Mouse (Mus musculus) MEL (cell line): Measurements from ENCODE around the gene Mchr1.

Experiments
- CHD2 ChIP-seq: IDR thresholded peaks from 2 replicates; pipeline ENCODE4 v1.6.1; 2011; ENCODE audit warnings: low read length, improper control_type of control experiment
- CTCF ChIP-seq, 3 experiments: IDR thresholded peaks in 2 of 3; conservative IDR thresholded peaks in 1 of 3; 2 replicates each; pipeline ENCODE4 v1.5.1; 2011 to 2012; ENCODE audit warnings: low read length in 3 of 3, low read depth in 2 of 3, mild to moderate bottlenecking in 2 of 3, improper control_type of control experiment in 1 of 3, inconsistent platforms in 1 of 3, mixed read lengths in 1 of 3, moderate library complexity in 1 of 3; ENCODE audit not compliant: control insufficient read depth in 1 of 3, insufficient read depth in 1 of 3, poor library complexity in 1 of 3, severe bottlenecking in 1 of 3
- E2F4 ChIP-seq: IDR thresholded peaks from 2 replicates; pipeline ENCODE4 v1.6.1; 2011; ENCODE audit warnings: low read depth, low read length, improper control_type of control experiment, borderline replicate concordance
- EP300 ChIP-seq, 2 experiments: IDR thresholded peaks; 2 replicates each; pipeline ENCODE4 v1.6.1; 2011; ENCODE audit warnings: improper control_type of control experiment in 2 of 2, low read length in 2 of 2, low read depth in 1 of 2, mild to moderate bottlenecking in 1 of 2
- GATA1 ChIP-seq: IDR thresholded peaks from 2 replicates; pipeline ENCODE4 v1.6.1; 2011; ENCODE audit warnings: low read depth, low read length, improper control_type of control experiment
- TCF12 ChIP-seq: IDR thresholded peaks from 2 replicates; pipeline ENCODE4 v1.6.1; 2014; ENCODE audit warnings: low read depth, mild to moderate bottlenecking, inconsistent platforms, low read length, improper control_type of control experiment, moderate library complexity

GRCm38 (mm10) chr15:81246890-81247289, 11.6 kb downstream of the Mchr1 start:
- TF ChIP-seq E2F4 (no peak), CTCF (IDR thresholded peaks at IDR 0.05 in 2 of 3, conservative IDR thresholded peaks at IDR 0.05 in 1 of 3; ENCODE audit: control insufficient read depth in 1 of 3, insufficient read depth in 1 of 3, low read depth in 2 of 3, low read length in 3 of 3, poor library complexity in 1 of 3, severe bottlenecking in 1 of 3) (no peak), GATA1 (no peak), EP300 (IDR thresholded peaks at IDR 0.05; ENCODE audit: low read depth in 1 of 2, low read length in 2 of 2) (no peak), TCF12 (no peak), CHD2 (no peak)
